In genomic region chr7:6343501-6344071, GRCm38 (mm10) we compare ENCODE assay signal across 7 mouse cellular contexts. TPM values are rescaled to one million over a fixed set of nuclear protein-coding genes. Genes with fewer than 3 reads are reported as not detected.
A peak's percentile ranks its signal among the peaks of the same experiment; 100 is the strongest.
DNase-seq lines count a peak whose midpoint lies in the region; ATAC-seq and TF ChIP-seq lines count a peak whose summit lies in the region.

Gene Gm3854 (plus strand): TSS chr7:6343759.

- no peaks in the 10 kb centered on the region for H3K36me3 ChIP-seq in embryonic facial prominence, embryonic 11.5 days (replicated peaks; ENCODE audit: control insufficient read depth, insufficient read depth, low read depth, low read length)
- no peaks in the 10 kb centered on the region for H3K36me3 ChIP-seq in limb, embryonic 10.5 days
- no peaks in the 10 kb centered on the region for H3K36me3 ChIP-seq in midbrain, embryonic 10.5 days

- H3K4me2 ChIP-seq in embryonic facial prominence, embryonic 11.5 days (ENCODE audit: low read depth, low read length): no peak within 1 kb of the TSS; the same call in 1 of the 2 replicates

- peak; percentile 92 for ATAC-seq in embryonic facial prominence, embryonic 11.5 days (replicated peaks; ENCODE audit: insufficient number of reproducible peaks, low FRiP score, low TSS enrichment, low read depth)

- H3K27ac ChIP-seq in bone marrow, adult 2 months (ENCODE audit: control insufficient read depth, insufficient read depth, low read depth, low read length, poor library complexity): no peak within 1 kb of the TSS
- no peak within 1 kb of the TSS for H3K27ac ChIP-seq in embryonic facial prominence, embryonic 11.5 days (replicated peaks; ENCODE audit: low read depth, low read length)
- H3K27ac ChIP-seq in limb, embryonic 10.5 days: peak within 1 kb of the TSS; percentile 89
- H3K27ac ChIP-seq in midbrain, embryonic 10.5 days (replicated peaks): peak within 1 kb of the TSS; percentile 91

- no peaks in the 10 kb centered on the region for H3K4me1 ChIP-seq in bone marrow, adult 2 months (ENCODE audit: control insufficient read depth, insufficient read depth, low read length)
- no peaks in the 10 kb centered on the region for H3K4me1 ChIP-seq in embryonic facial prominence, embryonic 11.5 days (ENCODE audit: control insufficient read depth, insufficient read depth, low read length)
- H3K4me1 ChIP-seq in limb, embryonic 10.5 days: no peaks in the 10 kb centered on the region
- peaks cover 3% of the 10 kb centered on the region; the same call in 1 of the 2 replicates for H3K4me1 ChIP-seq in midbrain, embryonic 10.5 days

- WGBS in bone marrow, adult 2 months: 1% methylated on average over 26 of the region's 26 CpGs
- WGBS in embryonic facial prominence, embryonic 11.5 days: under 1% methylated on average over 26 of the region's 26 CpGs
- under 1% methylated on average over 26 of the region's 26 CpGs for WGBS in limb, embryonic 10.5 days
- 1% methylated on average over 26 of the region's 26 CpGs for WGBS in midbrain, embryonic 10.5 days

- H3K27me3 ChIP-seq in embryonic facial prominence, embryonic 11.5 days (ENCODE audit: control insufficient read depth, insufficient read depth, low read length): no peaks in the 10 kb centered on the region
- no peaks in the 10 kb centered on the region for H3K27me3 ChIP-seq in limb, embryonic 10.5 days (ENCODE audit: low read depth, poor library complexity, severe bottlenecking)
- no peaks in the 10 kb centered on the region for H3K27me3 ChIP-seq in midbrain, embryonic 10.5 days (ENCODE audit: low read depth, poor library complexity, severe bottlenecking)

- peak within 1 kb of the TSS; percentile 64 for H3K4me3 ChIP-seq in bone marrow, adult 2 months (replicated peaks; ENCODE audit: control insufficient read depth, low read depth, low read length)
- peak within 1 kb of the TSS; percentile 64 for H3K4me3 ChIP-seq in embryonic facial prominence, embryonic 11.5 days (ENCODE audit: low read depth, low read length)
- peak within 1 kb of the TSS; percentile 66 for H3K4me3 ChIP-seq in limb, embryonic 10.5 days
- H3K4me3 ChIP-seq in midbrain, embryonic 10.5 days: peak within 1 kb of the TSS; percentile 71

- H3K9me3 ChIP-seq in embryonic facial prominence, embryonic 11.5 days (replicated peaks; ENCODE audit: control insufficient read depth, low read length): no peaks in the 10 kb centered on the region
- no peaks in the 10 kb centered on the region for H3K9me3 ChIP-seq in limb, embryonic 10.5 days (replicated peaks)
- H3K9me3 ChIP-seq in midbrain, embryonic 10.5 days (replicated peaks): no peaks in the 10 kb centered on the region; the same call in 1 of the 2 replicates

- TF ChIP-seq CTCF in bone marrow, adult 2 months (IDR thresholded peaks at IDR 0.05; ENCODE audit: control insufficient read depth, insufficient read depth, low read length): no peak

- TF ChIP-seq POLR2A in bone marrow, adult 2 months (IDR thresholded peaks at IDR 0.05; ENCODE audit: borderline replicate concordance, control insufficient read depth, low read depth, low read length): no peak

- peak within 1 kb of the TSS; percentile 70 for H3K9ac ChIP-seq in embryonic facial prominence, embryonic 11.5 days (replicated peaks; ENCODE audit: low read length)

- peak; percentile 89 for DNase-seq in embryonic facial prominence, embryonic 11.5 days (ENCODE audit: low spot score)
- DNase-seq in heart, adult 8-10 months (ENCODE audit: low spot score): peak; percentile 51
- DNase-seq in kidney, adult 18-20 months: peak; percentile 74
- peak; percentile 81 for DNase-seq in limb, embryonic 10.5 days (ENCODE audit: low spot score)
- DNase-seq in midbrain, embryonic 10.5 days (ENCODE audit: low spot score): peak; percentile 85
- DNase-seq in skeletal muscle tissue, adult 2 months (ENCODE audit: low read depth, low spot score): peak; percentile 17

RNA-seq across cellular contexts. Expression of gene Gm3854, which starts in this region (rescaled TPM):
- polyA plus RNA-seq in bone marrow, adult 2 months (2011; ENCODE audit: insufficient read depth, insufficient read length, low replicate concordance, missing spikeins): not detected in 2 replicates
- polyA plus RNA-seq in embryonic facial prominence, embryonic 11.5 days (2014; fragmentation: Nextera tagmentation; extraction: Ambion mirVana): 1.4 and 1.6 TPM in 2 replicates
- under 1 TPM; 0.17 to 0.44 (median 0.32) TPM for total RNA-seq in heart, adult 8-10 months (2022)
- 2.6 and 2.8 TPM in 2 replicates for polyA plus RNA-seq in limb, embryonic 10.5 days (2016; fragmentation: Nextera tagmentation; extraction: Ambion mirVana)
- polyA plus RNA-seq in midbrain, embryonic 10.5 days (2016; fragmentation: Nextera tagmentation; extraction: Ambion mirVana): 2.9 and 3.9 TPM in 2 replicates

Comparison
In these comparisons a context has a peak if more than half of its experiments do, and no peak if none do; other contexts are left out.
1. Peak in DNase-seq in heart, adult 8-10 months; RNA of the gene not detected or under 1 TPM.
2. H3K27ac ChIP-seq: peak in limb, embryonic 10.5 days (single experiment) and midbrain, embryonic 10.5 days (single experiment); none in bone marrow, adult 2 months (single experiment) and embryonic facial prominence, embryonic 11.5 days (single experiment).
3. DNase-seq: peak in every context shown above with its lines; median percentile 89 in embryonic facial prominence, embryonic 11.5 days; 85 in midbrain, embryonic 10.5 days; 81 in limb, embryonic 10.5 days; 74 in kidney, adult 18-20 months; 51 in heart, adult 8-10 months; 17 in skeletal muscle tissue, adult 2 months.
4. Peak in every context shown above with its lines, with median percentiles within 50 percentile points of each other: H3K4me3 ChIP-seq.